Mouse (Mus musculus) CH12.LX (cell line): ENCODE measurements at regions not wholly inside any gene's neighbourhood (a gene's known extent, or its start where the extent isn't known, plus 50 kb on each side); places are given as distances from the start of the nearest gene placed in this dataset.

Experiments
- DNase-seq: peaks from one replicate; pipeline ENCODE4 v3.0.0-alpha.2; 2013; ENCODE audit errors: extremely low read depth
- H3K27ac ChIP-seq: 2 replicates; pipeline ENCODE4 v1.5.1; 2012; ENCODE audit warnings: low read depth, mild to moderate bottlenecking, control low read depth, moderate library complexity; ENCODE audit not compliant: insufficient read depth
- H3K27me3 ChIP-seq: replicated peaks from 2 replicates; pipeline ENCODE3; 2012; ENCODE audit warnings: inconsistent platforms
- H3K36me3 ChIP-seq, 2 experiments: replicated peaks in 1 of 2; 2 replicates each; pipeline versions ENCODE3 to v1.6.1; 2012; ENCODE audit warnings: inconsistent platforms in 1 of 2, low read length in 1 of 2, mild to moderate bottlenecking in 1 of 2, mixed read lengths in 1 of 2, moderate library complexity in 1 of 2; ENCODE audit not compliant: control insufficient read depth in 1 of 2, insufficient read depth in 1 of 2
- H3K4me1 ChIP-seq, 2 experiments: 2 replicates each; pipeline ENCODE4 v1.6.1; 2012; ENCODE audit warnings: inconsistent platforms in 1 of 2, moderate library complexity in 1 of 2; ENCODE audit not compliant: insufficient read depth in 2 of 2, control insufficient read depth in 1 of 2
- H3K4me2 ChIP-seq: 2 replicates; pipeline ENCODE4 v1.6.1; 2012; ENCODE audit warnings: low read depth, mild to moderate bottlenecking, control low read depth; ENCODE audit not compliant: poor library complexity, insufficient read depth, severe bottlenecking
- H3K4me3 ChIP-seq, 3 experiments: fragments of 150-350 bp in 1 of 3; sonication (generic) in 1 of 3; replicated peaks in 1 of 3; 2 replicates each; pipeline versions ENCODE3 to v1.5.1; 2011 to 2012; ENCODE audit warnings: low read depth in 2 of 3, low read length in 2 of 3, mild to moderate bottlenecking in 2 of 3, moderate library complexity in 2 of 3, control low read depth in 1 of 3, improper control_type of control experiment in 1 of 3, inconsistent platforms in 1 of 3, mixed read lengths in 1 of 3; ENCODE audit not compliant: poor library complexity in 1 of 3
- H3K79me2 ChIP-seq: replicated peaks from 2 replicates; pipeline ENCODE4 v1.6.1; 2012; ENCODE audit warnings: mild to moderate bottlenecking, moderate library complexity; ENCODE audit not compliant: control insufficient read depth, poor library complexity, insufficient read depth, severe bottlenecking; ENCODE audit errors: extremely low read depth
- H3K9ac ChIP-seq: 2 replicates; pipeline ENCODE4 v1.6.1; 2012; ENCODE audit warnings: low read depth, mild to moderate bottlenecking, control low read depth, moderate library complexity; ENCODE audit not compliant: insufficient read depth
- H3K9me3 ChIP-seq: replicated peaks from 2 replicates; pipeline ENCODE3; 2012; ENCODE audit warnings: low read length, inconsistent platforms, mixed read lengths
- CHD2 ChIP-seq: IDR thresholded peaks from 2 replicates; pipeline ENCODE4 v1.6.1; 2011; ENCODE audit warnings: low read length, improper control_type of control experiment
- E2F4 ChIP-seq: IDR thresholded peaks from 2 replicates; pipeline ENCODE4 v1.6.1; 2011; ENCODE audit warnings: low read depth, low read length, improper control_type of control experiment; ENCODE audit not compliant: insufficient replicate concordance
- ELF1 ChIP-seq: IDR thresholded peaks from 2 replicates; pipeline ENCODE4 v1.6.1; 2014; ENCODE audit warnings: low read depth, mild to moderate bottlenecking, inconsistent platforms, low read length, improper control_type of control experiment
- EP300 ChIP-seq: IDR thresholded peaks from 2 replicates; pipeline ENCODE4 v1.6.1; 2011; ENCODE audit warnings: low read length, improper control_type of control experiment
- GABPA ChIP-seq: IDR thresholded peaks from 2 replicates; pipeline ENCODE4 v1.6.1; 2012; ENCODE audit warnings: low read depth, low read length, improper control_type of control experiment, inconsistent platforms; ENCODE audit not compliant: insufficient replicate concordance
- IRF4 ChIP-seq: IDR thresholded peaks from 2 replicates; pipeline ENCODE4 v1.6.1; 2014; ENCODE audit warnings: low read depth, mild to moderate bottlenecking, inconsistent platforms, low read length, improper control_type of control experiment
- JUN ChIP-seq: IDR thresholded peaks from 2 replicates; pipeline ENCODE4 v1.6.1; 2011; ENCODE audit warnings: low read depth, mild to moderate bottlenecking, low read length, improper control_type of control experiment, moderate library complexity; ENCODE audit not compliant: insufficient read depth
- KAT2A ChIP-seq: IDR thresholded peaks from 2 replicates; pipeline ENCODE4 v1.6.1; 2012; ENCODE audit warnings: low read length, improper control_type of control experiment, inconsistent platforms; ENCODE audit not compliant: insufficient replicate concordance
- MAFK ChIP-seq: IDR thresholded peaks from 2 replicates; pipeline ENCODE4 v1.6.1; 2011; ENCODE audit warnings: low read length, improper control_type of control experiment; ENCODE audit not compliant: insufficient replicate concordance
- MAX ChIP-seq: IDR thresholded peaks from 2 replicates; pipeline ENCODE4 v1.6.1; 2011; ENCODE audit warnings: low read length, improper control_type of control experiment
- MAZ ChIP-seq: IDR thresholded peaks from 2 replicates; pipeline ENCODE4 v1.6.1; 2012; ENCODE audit warnings: low read depth, mild to moderate bottlenecking, inconsistent platforms, low read length, improper control_type of control experiment, moderate library complexity
- NELFE ChIP-seq: IDR thresholded peaks from 2 replicates; pipeline ENCODE4 v1.6.1; 2011; ENCODE audit warnings: low read depth, low read length, improper control_type of control experiment
- POLR2AphosphoS2 ChIP-seq: IDR thresholded peaks from 2 replicates; pipeline ENCODE4 v1.6.1; 2011; ENCODE audit warnings: low read depth, low read length, improper control_type of control experiment
- RCOR1 ChIP-seq: conservative IDR thresholded peaks from 2 replicates; pipeline ENCODE4 v1.6.1; 2012; ENCODE audit warnings: low read depth, mild to moderate bottlenecking, inconsistent platforms, low read length, improper control_type of control experiment
- SIN3A ChIP-seq: IDR thresholded peaks from 2 replicates; pipeline ENCODE4 v1.6.1; 2012; ENCODE audit warnings: low read length, improper control_type of control experiment, inconsistent platforms
- SMC3 ChIP-seq: IDR thresholded peaks from 2 replicates; pipeline ENCODE4 v1.6.1; 2011; ENCODE audit warnings: low read depth, low read length, improper control_type of control experiment
- UBTF ChIP-seq: IDR thresholded peaks from 2 replicates; pipeline ENCODE4 v1.6.1; 2012; ENCODE audit warnings: low read depth, mild to moderate bottlenecking, inconsistent platforms, low read length, improper control_type of control experiment, moderate library complexity
- ZC3H11A ChIP-seq: IDR thresholded peaks from 2 replicates; pipeline ENCODE4 v1.6.1; 2012; ENCODE audit warnings: low read depth, mild to moderate bottlenecking, inconsistent platforms, low read length, improper control_type of control experiment
- ZMIZ1 ChIP-seq: IDR thresholded peaks from 2 replicates; pipeline ENCODE4 v1.6.1; 2012; ENCODE audit warnings: low read depth, mild to moderate bottlenecking, inconsistent platforms, low read length, improper control_type of control experiment
- ZNF384 ChIP-seq: IDR thresholded peaks from 2 replicates; pipeline ENCODE4 v1.6.1; 2012; ENCODE audit warnings: low read depth, low read length, improper control_type of control experiment, inconsistent platforms
- dilution Hi-C: fragments of 300-500 bp; cut with MboI; formaldehyde crosslinking; loops from 2 replicates; pipeline ENCODE4 v1.14.3; 2020; ENCODE audit warnings: low sequenced_read_pairs; ENCODE audit not compliant: extremely low pct_unique_long_range_greater_than_20kb, extremely low pct_ligation_motif_present
- in situ Hi-C: fragments of 300-500 bp; cut with MboI; formaldehyde crosslinking; loops from 3 replicates; pipeline ENCODE4 v1.14.3; 2019; ENCODE audit warnings: low sequenced_read_pairs, low pct_ligation_motif_present, low pct_unique_long_range_greater_than_20kb, mixed read lengths

GRCm38 (mm10) chr9:43874332-43874731 is 130.5 kb downstream of the Nectin1 start:
- TF ChIP-seq ZMIZ1 (no peak), KAT2A (no peak), UBTF (no peak)
- DNase-seq, result no peak
- H3K9me3 ChIP-seq, result peaks cover 2% of the 10 kb centered on the region
- in situ Hi-C loops, result no loop called here
- H3K79me2 ChIP-seq, result no peaks in the 10 kb centered on the region
- no peak overlapping the region for H3K27ac ChIP-seq
- H3K36me3 ChIP-seq, result no peaks in the 10 kb centered on the region
- no peak overlapping the region for H3K4me3 ChIP-seq
- no peak overlapping the region for H3K4me2 ChIP-seq
- no peak overlapping the region for H3K9ac ChIP-seq
- H3K4me1 ChIP-seq, result no peaks in the 10 kb centered on the region
- dilution Hi-C loops, result no loop called here
- H3K27me3 ChIP-seq, result peaks cover 84% of the 10 kb centered on the region

GRCm38 (mm10) chr9:43879220-43879968 is 135.6 kb downstream of the Nectin1 start:
- no peaks in the 10 kb centered on the region for H3K4me1 ChIP-seq
- H3K27me3 ChIP-seq, result peaks cover 76% of the 10 kb centered on the region
- dilution Hi-C loops (no loop called here), in situ Hi-C loops (no loop called here)
- H3K4me2 ChIP-seq, result no peak overlapping the region
- no peaks in the 10 kb centered on the region for H3K36me3 ChIP-seq
- H3K4me3 ChIP-seq, result no peak overlapping the region
- DNase-seq, result no peak
- H3K9me3 ChIP-seq, result no peaks in the 10 kb centered on the region
- no peak for TF ChIP-seq ZNF384
- TF ChIP-seq CHD2, result no peak
- TF ChIP-seq RCOR1, result no peak
- TF ChIP-seq EP300, result no peak
- no peak for TF ChIP-seq MAZ
- TF ChIP-seq ZMIZ1, result no peak
- no peak for TF ChIP-seq JUN
- TF ChIP-seq IRF4, result no peak
- TF ChIP-seq POLR2AphosphoS2, result no peak
- TF ChIP-seq ELF1, result no peak
- no peak for TF ChIP-seq E2F4
- TF ChIP-seq MAX, result no peak
- no peak for TF ChIP-seq SIN3A
- no peak for TF ChIP-seq ZC3H11A
- TF ChIP-seq SMC3, result no peak
- TF ChIP-seq GABPA, result no peak
- TF ChIP-seq UBTF, result no peak
- no peak for TF ChIP-seq NELFE
- TF ChIP-seq MAFK, result no peak
- H3K27ac ChIP-seq, result no peak overlapping the region
- no peak overlapping the region for H3K9ac ChIP-seq
- no peaks in the 10 kb centered on the region for H3K79me2 ChIP-seq
